Mouse (Mus musculus) spleen, adult 18-20 months (tissue): ENCODE results near the gene Fam53b.
A peak's percentile ranks its signal among the peaks of the same experiment; 100 is the strongest.

Source experiments
- DNase-seq, 2 experiments: peaks; one replicate each; pipeline ENCODE4 v3.0.0; 2022; ENCODE audit warnings: mixed read lengths in 2 of 2

Fam53b gene

DNA sequence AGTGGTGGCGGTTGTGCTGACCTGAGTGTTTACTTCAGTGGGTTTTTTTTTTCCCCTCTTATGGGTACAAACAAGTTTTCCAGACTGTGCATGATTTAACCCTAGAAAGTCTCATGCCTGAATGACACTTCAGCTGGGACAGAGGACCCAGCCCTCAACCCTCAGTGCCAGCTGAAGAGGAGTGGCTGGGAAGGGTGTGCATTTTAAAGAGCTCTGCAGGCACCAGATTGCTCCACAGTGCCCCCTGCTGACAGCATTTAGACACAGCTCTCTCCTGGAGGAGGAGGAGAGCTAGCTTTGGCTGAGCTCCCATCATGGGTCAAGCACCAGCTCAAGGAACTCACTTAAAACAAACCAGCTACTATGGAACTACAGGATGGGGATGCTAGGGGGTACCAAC is 2.8 kb downstream of the Fam53b start:
- DNase-seq, result peak; percentile 77 to 90

DNA sequence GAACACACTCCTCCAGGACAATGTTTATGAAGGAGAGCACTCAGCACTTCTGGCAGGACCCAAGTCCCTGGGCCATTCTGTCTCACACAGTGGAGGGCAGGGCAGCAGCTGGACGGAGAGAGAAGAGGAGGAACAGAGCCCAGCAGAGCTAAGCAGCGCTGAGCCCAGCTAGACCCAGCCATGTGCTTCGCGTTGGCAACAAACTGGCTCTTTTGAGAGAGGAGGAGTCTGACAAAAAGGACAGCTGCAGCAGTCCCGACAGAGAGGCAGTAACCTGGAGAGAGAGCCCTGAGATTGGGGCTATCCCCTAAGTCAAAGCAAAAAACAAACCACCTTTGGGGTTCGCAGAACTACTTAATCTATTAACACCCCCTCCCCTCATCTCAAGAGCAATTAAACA is 3.3 kb downstream of the Fam53b start:
- DNase-seq, result no peak

GRCm38 (mm10) chr7:132809721-132810120 is 4.0 kb downstream of the Fam53b start:
- no peak for DNase-seq

DNA sequence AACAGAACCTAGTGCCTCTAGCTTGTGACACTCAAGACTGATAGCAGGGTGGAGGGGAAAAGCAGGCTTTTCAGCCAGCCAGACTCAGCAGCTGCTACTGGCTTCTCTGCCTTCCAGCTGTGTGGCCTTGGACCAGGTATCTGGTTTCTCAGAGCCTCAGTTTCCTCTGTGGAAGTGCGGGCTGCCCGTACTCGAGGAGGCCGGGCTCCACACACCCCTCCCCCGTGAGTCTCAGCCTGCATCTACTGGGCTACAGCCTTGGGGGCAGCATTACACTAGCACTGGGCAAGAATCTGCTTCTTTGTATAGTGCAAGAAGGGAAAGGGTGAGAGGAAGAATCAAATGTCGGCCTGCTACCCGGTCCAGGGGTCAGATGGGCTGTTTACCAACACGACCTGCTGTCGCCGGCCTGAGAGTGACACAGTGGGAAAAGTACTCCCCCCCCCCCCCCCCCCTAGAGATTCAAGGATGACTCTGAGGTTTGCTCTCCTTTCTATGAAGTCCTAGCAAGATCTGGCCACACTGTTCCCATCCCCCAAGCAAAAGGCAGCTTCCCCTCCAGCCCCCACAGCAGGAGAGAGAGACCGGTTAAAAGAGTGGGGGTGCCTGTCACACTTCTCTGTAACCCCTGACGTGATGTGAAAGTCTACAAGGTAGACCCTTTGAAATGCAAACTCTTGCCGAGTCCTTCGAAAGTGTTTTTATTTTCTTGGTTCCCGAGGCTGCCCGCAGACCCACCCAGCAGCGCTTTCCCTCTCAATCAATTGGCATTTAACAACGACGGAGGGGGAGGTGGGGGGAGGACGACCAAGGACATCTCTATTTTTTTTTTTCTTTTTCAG is 4.6 kb downstream of the Fam53b start:
- DNase-seq, result no peak

DNA sequence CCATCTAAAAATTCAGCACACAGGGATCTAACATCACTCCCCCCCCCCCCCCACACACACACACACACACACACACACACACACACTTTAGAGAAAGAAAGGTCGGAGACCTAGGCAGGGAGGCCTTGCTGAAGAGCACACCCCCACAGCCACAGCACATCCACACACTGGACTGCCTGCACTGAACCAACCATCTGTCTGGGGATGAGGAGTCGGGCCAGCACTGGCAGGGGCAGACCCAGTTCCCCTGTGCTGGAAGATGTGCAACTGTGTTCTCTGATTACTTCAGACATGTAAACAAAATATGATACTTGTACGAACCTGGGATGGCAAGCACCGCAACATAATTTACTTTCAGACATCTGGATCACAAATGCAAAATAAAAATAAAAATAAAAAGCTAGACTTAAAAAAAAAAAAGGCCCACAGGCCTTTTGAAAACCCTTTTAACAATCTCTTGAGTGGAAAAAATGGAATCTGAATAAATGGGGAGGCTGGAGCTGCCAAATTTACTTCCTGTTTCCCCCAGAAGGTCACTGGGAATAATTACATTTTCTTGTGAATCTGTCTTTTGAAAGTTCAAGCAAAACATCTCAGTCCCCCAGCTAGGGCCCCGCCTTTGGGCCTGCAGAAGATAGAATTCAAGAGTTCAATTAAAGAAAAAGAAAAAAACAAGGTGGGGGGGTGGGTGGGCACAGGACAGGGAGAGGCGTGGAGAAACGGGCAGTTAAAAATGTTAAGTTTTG is 5.5 kb downstream of the Fam53b start:
- DNase-seq, result no peak

- no peak for DNase-seq
These were observed 6.5 kb downstream of the Fam53b start for GRCm38 (mm10) chr7:132806926-132807857.

- DNase-seq, result no peak
These were observed 7.4 kb downstream of the Fam53b start for GRCm38 (mm10) chr7:132806286-132806685.

DNA sequence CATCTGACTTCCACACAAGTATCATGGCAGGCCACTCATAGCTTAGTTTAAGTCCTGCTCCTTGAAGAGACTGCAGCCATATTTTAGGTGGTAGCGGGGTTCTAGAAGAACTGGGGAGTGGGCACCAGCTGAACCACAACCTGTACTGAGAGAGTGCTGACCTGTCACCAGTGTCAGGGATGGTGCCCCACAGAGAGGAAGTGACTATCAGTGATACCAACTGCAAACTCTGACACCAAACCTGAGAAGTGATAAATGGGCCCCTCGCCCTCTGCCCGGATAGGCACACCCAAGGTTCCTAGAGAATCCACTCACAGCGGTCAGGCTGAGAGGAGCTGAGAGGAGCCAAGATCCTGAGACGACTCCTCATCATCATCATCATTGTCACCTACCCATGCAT is 8.7 kb downstream of the Fam53b start:
- no peak for DNase-seq

DNA sequence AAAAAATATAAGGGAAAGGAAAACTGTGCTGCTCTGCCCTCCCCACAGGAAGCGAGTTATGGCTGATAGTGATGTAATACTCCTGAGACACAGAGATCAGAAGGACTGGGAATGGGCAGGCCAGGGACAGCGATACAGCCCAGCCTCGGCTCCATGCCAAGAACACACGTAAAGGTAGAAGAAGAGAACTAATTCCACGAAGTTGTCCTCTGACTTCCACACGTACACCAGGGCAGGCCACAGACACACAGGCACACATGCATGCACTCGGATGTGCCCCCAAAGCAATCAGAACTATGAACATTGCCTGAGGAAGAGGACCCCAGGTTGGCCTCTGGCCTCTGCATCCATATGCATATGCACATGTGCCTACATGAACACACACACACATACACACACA is 9.2 kb downstream of the Fam53b start:
- DNase-seq, result no peak

DNA sequence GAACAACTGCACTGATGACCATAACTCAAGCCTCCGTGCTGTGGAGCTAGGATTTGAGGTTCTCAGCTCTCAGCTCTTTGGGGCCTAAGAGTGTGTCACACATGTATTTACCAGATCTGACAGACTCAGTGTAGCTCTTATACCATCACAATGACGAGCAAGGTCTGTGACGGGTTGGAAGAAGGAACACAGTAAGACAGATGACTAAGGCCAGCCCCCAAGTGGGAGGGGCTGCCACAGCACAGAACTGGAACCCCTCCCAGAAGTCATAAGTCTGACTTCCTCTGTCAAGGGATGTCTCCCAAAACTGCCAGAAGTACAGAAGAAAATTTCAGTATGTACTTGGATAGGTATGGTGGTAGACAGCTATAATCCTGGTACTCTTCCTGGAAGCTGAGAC is 9.7 kb downstream of the Fam53b start:
- DNase-seq, result peak; percentile 34 to 47

- no peak for DNase-seq
These were observed 10.3 kb downstream of the Fam53b start for GRCm38 (mm10) chr7:132803336-132803735.

- DNase-seq, result no peak
These were observed 11.0 kb downstream of the Fam53b start for GRCm38 (mm10) chr7:132802691-132803090.

- DNase-seq, result no peak
These were observed 11.6 kb downstream of the Fam53b start for GRCm38 (mm10) chr7:132802066-132802465.

DNA sequence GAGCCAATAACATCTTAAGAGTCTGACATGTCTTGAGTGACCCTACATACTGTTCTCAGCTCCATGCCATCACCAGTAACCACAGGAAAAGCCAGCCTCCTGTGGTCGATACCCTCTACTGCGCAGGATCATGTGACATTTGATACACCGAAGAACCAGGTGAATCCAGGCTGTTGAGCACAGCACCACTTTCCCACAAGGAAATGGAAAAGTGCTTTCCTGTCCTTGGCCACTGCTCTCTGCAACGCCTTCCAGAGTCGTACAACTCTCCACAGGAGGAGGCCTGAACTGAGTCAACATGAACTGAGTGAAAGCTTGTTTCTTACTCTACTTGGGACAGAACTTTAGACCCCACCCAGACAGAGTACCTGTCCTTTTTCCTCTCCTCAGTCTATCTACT is 12.2 kb downstream of the Fam53b start:
- DNase-seq, result no peak

- no peak for DNase-seq
These were observed 12.8 kb downstream of the Fam53b start for GRCm38 (mm10) chr7:132800868-132801267.

GRCm38 (mm10) chr7:132799119-132800016 is 14.3 kb downstream of the Fam53b start:
- DNase-seq, result no peak

DNA sequence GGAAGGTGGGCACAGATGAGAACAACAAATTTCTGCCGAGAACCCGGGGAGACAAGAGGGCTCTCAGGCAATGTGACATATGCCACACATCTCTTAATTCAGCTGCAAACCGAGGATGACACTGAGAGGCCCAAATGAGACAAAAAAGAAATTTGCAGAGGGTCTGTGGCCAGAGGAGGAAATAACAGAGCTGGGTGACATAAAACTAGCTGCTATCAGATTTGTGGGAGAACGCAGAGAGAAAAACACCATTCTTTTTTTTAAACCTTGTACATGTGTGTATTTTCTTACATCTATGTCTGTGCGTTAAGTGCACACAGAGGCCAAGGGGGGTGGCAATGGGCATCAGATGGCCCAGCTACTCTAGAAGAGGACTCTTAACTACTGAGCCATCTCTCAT is 18.5 kb downstream of the Fam53b start:
- DNase-seq, result no peak

DNA sequence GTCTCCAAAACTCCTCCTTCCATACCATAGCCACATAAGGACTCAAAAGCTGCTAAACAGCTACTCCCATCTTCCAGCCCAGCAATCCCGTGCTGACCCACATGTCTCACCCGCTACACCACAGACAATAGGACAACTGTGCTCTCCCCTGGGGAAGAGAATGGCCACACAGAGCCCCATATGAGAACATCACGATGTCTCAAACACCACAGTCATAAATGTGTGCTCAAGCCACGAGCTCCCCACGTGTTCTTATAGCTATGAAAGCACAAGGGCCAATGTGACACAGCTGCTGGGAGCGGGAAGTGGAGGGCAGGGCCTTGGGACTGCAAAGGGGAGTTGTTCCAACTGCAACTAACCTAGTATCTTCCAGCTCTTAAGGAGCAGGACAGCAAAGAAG is 20.2 kb downstream of the Fam53b start:
- no peak for DNase-seq

GRCm38 (mm10) chr7:132790447-132791219 is 23.1 kb downstream of the Fam53b start:
- no peak for DNase-seq

GRCm38 (mm10) chr7:132788826-132789225 is 24.9 kb downstream of the Fam53b start:
- no peak for DNase-seq

DNA sequence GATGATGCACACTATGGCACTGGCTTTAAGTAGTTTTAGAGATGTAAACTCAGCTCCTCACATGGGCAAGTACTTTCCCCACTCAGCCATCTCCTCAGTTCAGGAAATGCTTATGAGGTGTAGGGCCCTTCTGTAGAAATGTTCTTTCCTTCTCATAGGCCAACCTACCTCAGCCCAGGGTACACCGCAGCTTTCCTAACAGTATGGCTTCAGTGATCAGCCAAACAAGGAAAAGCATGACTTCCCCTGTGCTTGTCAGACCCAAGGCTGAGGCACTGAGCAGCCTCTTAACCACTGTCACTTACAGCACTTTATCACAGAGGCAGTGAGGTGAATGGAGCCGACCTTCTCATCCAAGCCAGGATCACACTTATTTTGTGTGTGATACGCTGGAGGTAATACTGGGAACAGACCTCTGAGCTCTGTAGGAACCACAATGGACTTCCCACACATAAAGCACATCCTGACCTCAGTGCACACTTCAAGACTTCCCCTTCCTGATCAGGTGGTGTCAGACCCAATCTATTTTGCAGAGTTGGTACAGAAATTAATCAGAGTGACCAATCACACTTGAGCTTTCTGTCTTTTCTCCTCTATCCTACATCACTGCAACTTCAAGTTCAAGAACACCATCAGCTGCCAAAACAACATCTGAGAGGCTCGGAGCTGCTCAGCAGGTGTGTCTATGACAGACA is 26.0 kb downstream of the Fam53b start:
- no peak for DNase-seq
